In genomic region chr12:112552520-112552919, GRCm38 (mm10) we compare ENCODE assay signal across 12 mouse cellular contexts. TPM values are rescaled to one million over a fixed set of nuclear protein-coding genes. Genes with fewer than 3 reads are reported as not detected.
DNase-seq lines count a peak whose midpoint lies in the region; ATAC-seq and TF ChIP-seq lines count a peak whose summit lies in the region.
"Had no signal": no experiment of that assay in that cellular context is flagged by ENCODE, and none has a peak within 500 bp of the region (broad histone marks: within the 10 kb centered on the region; RNA-seq: fewer than 3 reads in every experiment).

No protein-coding gene starts in this region.

- H3K27me3 ChIP-seq in intestine, embryonic 15.5 days (replicated peaks): no peaks in the 10 kb centered on the region
- H3K27me3 ChIP-seq in intestine, embryonic 16.5 days (replicated peaks; ENCODE audit: control insufficient read depth, insufficient read depth, low read length): no peaks in the 10 kb centered on the region
- H3K27me3 ChIP-seq in embryonic facial prominence, embryonic 10.5 days (replicated peaks; ENCODE audit: low read depth, poor library complexity, severe bottlenecking): peaks cover 4% of the 10 kb centered on the region
- H3K27me3 ChIP-seq in limb, embryonic 10.5 days (ENCODE audit: low read depth, poor library complexity, severe bottlenecking): peaks cover 11% of the 10 kb centered on the region; the same call in 1 of the 2 replicates
- no peaks in the 10 kb centered on the region for H3K27me3 ChIP-seq in kidney, adult 2 months (replicated peaks; ENCODE audit: control insufficient read depth, insufficient read depth, low read length)
- H3K27me3 ChIP-seq: embryonic facial prominence, embryonic 13.5 days; limb, embryonic 15.5 days; Patski had no signal

- no peak for TF ChIP-seq POLR2A in kidney, adult 2 months (IDR thresholded peaks at IDR 0.05; ENCODE audit: low read depth, low read length)

- no peak overlapping the region for H3K9ac ChIP-seq in intestine, embryonic 15.5 days
- no peak overlapping the region for H3K9ac ChIP-seq in intestine, embryonic 16.5 days (ENCODE audit: low read depth, low read length)
- H3K9ac ChIP-seq: embryonic facial prominence, embryonic 13.5 days; limb, embryonic 15.5 days had no signal

- no peak overlapping the region for H3K4me2 ChIP-seq in intestine, embryonic 15.5 days (replicated peaks)
- no peak overlapping the region for H3K4me2 ChIP-seq in intestine, embryonic 16.5 days (ENCODE audit: low read depth, low read length)
- H3K4me2 ChIP-seq: embryonic facial prominence, embryonic 13.5 days; limb, embryonic 15.5 days had no signal

- DNase-seq in 3134 (ENCODE audit: extremely low read depth, insufficient read length, low spot score): peak; percentile 36
- no peak for DNase-seq in embryonic facial prominence, embryonic 10.5 days (ENCODE audit: low spot score)
- DNase-seq in limb, embryonic 10.5 days (ENCODE audit: low spot score): no peak
- no peak for DNase-seq in frontal cortex, postnatal 10 days (ENCODE audit: low spot score in 2 of 2)
- no peak for DNase-seq in cerebellum, adult 18-20 months
- no peak for DNase-seq in kidney, adult 2 months

- WGBS in intestine, embryonic 15.5 days: 50% methylated on average over 5 of the region's 5 CpGs
- WGBS in intestine, embryonic 16.5 days: 47% methylated on average over 5 of the region's 5 CpGs
- 55% methylated on average over 5 of the region's 5 CpGs for WGBS in embryonic facial prominence, embryonic 10.5 days
- WGBS in limb, embryonic 10.5 days: 65% methylated on average over 5 of the region's 5 CpGs
- WGBS in kidney, adult 2 months: 64% methylated on average over 5 of the region's 5 CpGs

- no peak overlapping the region for H3K4me3 ChIP-seq in intestine, embryonic 15.5 days (replicated peaks)
- H3K4me3 ChIP-seq in intestine, embryonic 16.5 days (ENCODE audit: low read length): no peak overlapping the region
- no peak overlapping the region for H3K4me3 ChIP-seq in embryonic facial prominence, embryonic 10.5 days
- no peak overlapping the region for H3K4me3 ChIP-seq in limb, embryonic 10.5 days
- no peak overlapping the region for H3K4me3 ChIP-seq in kidney, adult 2 months (ENCODE audit: insufficient read depth, low read depth, low read length)
- H3K4me3 ChIP-seq: embryonic facial prominence, embryonic 13.5 days; limb, embryonic 15.5 days had no signal

- H3K9me3 ChIP-seq in intestine, embryonic 15.5 days: no peaks in the 10 kb centered on the region
- H3K9me3 ChIP-seq in intestine, embryonic 16.5 days (ENCODE audit: control insufficient read depth, low read length): no peaks in the 10 kb centered on the region
- no peaks in the 10 kb centered on the region for H3K9me3 ChIP-seq in embryonic facial prominence, embryonic 10.5 days
- H3K9me3 ChIP-seq in limb, embryonic 10.5 days (replicated peaks): no peaks in the 10 kb centered on the region
- H3K9me3 ChIP-seq: embryonic facial prominence, embryonic 13.5 days; limb, embryonic 15.5 days had no signal

- no peak for TF ChIP-seq CTCF in kidney, adult 2 months (conservative IDR thresholded peaks at IDR 0.05; ENCODE audit: insufficient read depth, insufficient read length, low read depth, low read length)

- no peaks in the 10 kb centered on the region for H3K36me3 ChIP-seq in intestine, embryonic 15.5 days
- H3K36me3 ChIP-seq in intestine, embryonic 16.5 days (ENCODE audit: control insufficient read depth, insufficient read depth, low read length): no peaks in the 10 kb centered on the region
- H3K36me3 ChIP-seq in embryonic facial prominence, embryonic 10.5 days (replicated peaks): no peaks in the 10 kb centered on the region
- no peaks in the 10 kb centered on the region for H3K36me3 ChIP-seq in limb, embryonic 10.5 days
- H3K36me3 ChIP-seq in kidney, adult 2 months (ENCODE audit: control insufficient read depth, insufficient read depth, low read length): no peaks in the 10 kb centered on the region
- H3K36me3 ChIP-seq: embryonic facial prominence, embryonic 13.5 days; limb, embryonic 15.5 days had no signal

- peaks cover 2% of the 10 kb centered on the region; the same call in 1 of the 2 replicates for H3K4me1 ChIP-seq in intestine, embryonic 15.5 days (replicated peaks)
- peaks cover 5% of the 10 kb centered on the region; the same call in 1 of the 2 replicates for H3K4me1 ChIP-seq in intestine, embryonic 16.5 days (ENCODE audit: control insufficient read depth, insufficient read depth, low read length)
- peaks cover 27% of the 10 kb centered on the region for H3K4me1 ChIP-seq in embryonic facial prominence, embryonic 10.5 days
- H3K4me1 ChIP-seq in limb, embryonic 10.5 days: peaks cover 18% of the 10 kb centered on the region
- no peaks in the 10 kb centered on the region for H3K4me1 ChIP-seq in kidney, adult 2 months (ENCODE audit: control insufficient read depth, insufficient read depth, low read length)

- no peak overlapping the region for H3K27ac ChIP-seq in intestine, embryonic 15.5 days
- no peak overlapping the region for H3K27ac ChIP-seq in intestine, embryonic 16.5 days (ENCODE audit: low read length)
- H3K27ac ChIP-seq in embryonic facial prominence, embryonic 10.5 days (replicated peaks): peak overlapping the region; percentile 75
- 0 out of 2 replicates have a peak overlapping the region, but pooled peaks have one; percentile 54 for H3K27ac ChIP-seq in limb, embryonic 10.5 days
- no peak overlapping the region for H3K27ac ChIP-seq in kidney, adult 2 months (ENCODE audit: insufficient read depth, low read depth, low read length)
- H3K27ac ChIP-seq: limb, embryonic 15.5 days had no signal

- 0 out of 2 replicates have a peak, but pooled peaks have one; percentile 37 for ATAC-seq in intestine, embryonic 15.5 days
- ATAC-seq in intestine, embryonic 16.5 days: no peak

RNA-seq across cellular contexts. Expression of gene Tmem179, which starts 36.0 kb away (rescaled TPM):
- polyA plus RNA-seq in intestine, embryonic 15.5 days (2015; fragmentation: Nextera tagmentation; extraction: Ambion mirVana): 2.4 and 3.2 TPM in 2 replicates
- polyA plus RNA-seq in intestine, embryonic 16.5 days (2015; fragmentation: Nextera tagmentation; extraction: Ambion mirVana): 2.5 and 2.8 TPM in 2 replicates
- polyA plus RNA-seq in embryonic facial prominence, embryonic 10.5 days (2016; fragmentation: Nextera tagmentation; extraction: Ambion mirVana): 1.5 and 1.6 TPM in 2 replicates
- polyA plus RNA-seq in limb, embryonic 10.5 days (2016; fragmentation: Nextera tagmentation; extraction: Ambion mirVana): not detected in 2 replicates
- 0.45 and 1.0 TPM in 2 replicates for polyA plus RNA-seq in kidney, adult 2 months (2012; rRNA removed)
- polyA plus RNA-seq: lung, postnatal 0 days had no signal

RNA-seq across cellular contexts. Expression of gene Inf2, which starts 36.1 kb away (rescaled TPM):
- polyA plus RNA-seq in intestine, embryonic 15.5 days (2015; fragmentation: Nextera tagmentation; extraction: Ambion mirVana): 2.5 and 2.8 TPM in 2 replicates
- polyA plus RNA-seq in intestine, embryonic 16.5 days (2015; fragmentation: Nextera tagmentation; extraction: Ambion mirVana): 1.6 and 2.6 TPM in 2 replicates
- polyA plus RNA-seq in embryonic facial prominence, embryonic 10.5 days (2016; fragmentation: Nextera tagmentation; extraction: Ambion mirVana): 1.5 and 1.7 TPM in 2 replicates
- polyA plus RNA-seq in limb, embryonic 10.5 days (2016; fragmentation: Nextera tagmentation; extraction: Ambion mirVana): 1.3 and 1.6 TPM in 2 replicates
- polyA plus RNA-seq in kidney, adult 2 months (2012; rRNA removed): 8.9 and 9.6 TPM in 2 replicates

Comparison
In these comparisons a context has a peak if more than half of its experiments do, and no peak if none do; other contexts are left out.
1. H3K27ac ChIP-seq: peak in embryonic facial prominence, embryonic 10.5 days (single experiment) and limb, embryonic 10.5 days (single experiment); none in intestine, embryonic 15.5 days (single experiment), intestine, embryonic 16.5 days (single experiment) and kidney, adult 2 months (single experiment).